In the genomic region with DNA sequence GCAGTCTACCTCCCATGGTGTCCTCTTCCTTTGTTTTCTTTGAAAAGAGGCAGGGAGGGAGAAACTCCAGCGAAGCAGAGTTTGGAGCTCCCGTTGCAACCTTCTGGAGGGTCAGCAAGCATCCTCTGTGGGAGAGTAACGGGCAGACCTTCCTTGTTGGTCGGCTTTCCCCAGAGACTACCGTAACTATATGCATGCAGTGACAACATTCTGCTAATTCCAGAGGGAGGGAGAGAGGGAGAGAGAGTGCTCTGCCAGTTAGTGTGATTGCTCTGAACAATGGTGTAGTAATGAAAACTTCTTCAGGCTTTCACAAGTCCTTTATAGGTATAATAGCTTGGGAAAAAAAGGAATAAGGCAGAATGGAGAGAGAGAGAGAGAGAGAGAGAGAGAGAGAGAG, we compare ENCODE assay signal across 28 mouse cellular contexts. TPM values are rescaled to one million over a fixed set of nuclear protein-coding genes. Genes with fewer than 3 reads are reported as not detected.
A peak's percentile ranks its signal among the peaks of the same experiment; 100 is the strongest.
DNase-seq lines count a peak whose midpoint lies in the region; ATAC-seq lines count a peak whose summit lies in the region.
"Had no signal": no experiment of that assay in that cellular context is flagged by ENCODE, and none has a peak within 500 bp of the region (broad histone marks: within the 10 kb centered on the region; RNA-seq: fewer than 3 reads in every experiment).

No protein-coding gene starts in this region.

- no peak overlapping the region for H3K9ac ChIP-seq in heart, embryonic 13.5 days
- no peak overlapping the region for H3K9ac ChIP-seq in kidney, embryonic 16.5 days (replicated peaks; ENCODE audit: low read length)
- H3K9ac ChIP-seq in limb, embryonic 12.5 days (replicated peaks): no peak overlapping the region
- H3K9ac ChIP-seq: liver, embryonic 15.5 days; lung, embryonic 15.5 days; neural tube, embryonic 15.5 days had no signal

- under 1% methylated on average over 5 of the region's 5 CpGs for WGBS in heart, embryonic 13.5 days
- WGBS in kidney, embryonic 16.5 days: 8% methylated on average over 5 of the region's 5 CpGs
- 15% methylated on average over 5 of the region's 5 CpGs for WGBS in limb, embryonic 12.5 days

- peak overlapping the region; percentile 59 for H3K4me2 ChIP-seq in heart, embryonic 13.5 days
- H3K4me2 ChIP-seq in kidney, embryonic 16.5 days (replicated peaks; ENCODE audit: low read depth, low read length): 0 out of 2 replicates have a peak overlapping the region, but pooled peaks have one; percentile 12
- H3K4me2 ChIP-seq in limb, embryonic 12.5 days: 0 out of 2 replicates have a peak overlapping the region, but pooled peaks have one; percentile 11
- H3K4me2 ChIP-seq: liver, embryonic 15.5 days; lung, embryonic 15.5 days; midbrain, embryonic 11.5 days; neural tube, embryonic 15.5 days had no signal

- peak; percentile 18 for DNase-seq in embryo, embryonic 10.5 days (ENCODE audit: low spot score)
- no peak for DNase-seq in embryo, embryonic 11 days
- DNase-seq in heart, adult 11 months: no peak
- DNase-seq in kidney, postnatal 14 days: no peak
- DNase-seq: adrenal gland, postnatal 10 days; cerebellum, adult 18-20 months; cerebellum, postnatal 14 days; gastrocnemius, postnatal 25 days; kidney, adult 9 months; layer of hippocampus, adult 9-11 months; liver; thymus, adult 18-20 months; thymus, postnatal 36 days had no signal

- H3K4me3 ChIP-seq in heart, embryonic 13.5 days: peak overlapping the region; percentile 17; the same call in 1 of the 2 replicates
- H3K4me3 ChIP-seq in kidney, embryonic 16.5 days (ENCODE audit: low read length): no peak overlapping the region
- H3K4me3 ChIP-seq in limb, embryonic 12.5 days (replicated peaks): no peak overlapping the region
- H3K4me3 ChIP-seq: left cerebral cortex, adult 2 months; liver, embryonic 15.5 days; lung, embryonic 15.5 days; neural tube, embryonic 15.5 days had no signal

- no peaks in the 10 kb centered on the region for H3K9me3 ChIP-seq in heart, embryonic 13.5 days
- no peaks in the 10 kb centered on the region for H3K9me3 ChIP-seq in kidney, embryonic 16.5 days (ENCODE audit: low read length)
- H3K9me3 ChIP-seq in limb, embryonic 12.5 days: no peaks in the 10 kb centered on the region
- H3K9me3 ChIP-seq: liver, embryonic 15.5 days; lung, embryonic 15.5 days; neural tube, embryonic 15.5 days had no signal

- ATAC-seq in heart, embryonic 13.5 days (ENCODE audit: extremely low read depth, insufficient number of reproducible peaks, low FRiP score, low TSS enrichment): no peak
- no peak for ATAC-seq in kidney, embryonic 16.5 days (ENCODE audit: low FRiP score, low TSS enrichment)
- no peak for ATAC-seq in limb, embryonic 12.5 days (ENCODE audit: insufficient number of reproducible peaks, insufficient read depth, low FRiP score, low TSS enrichment, low read depth)
- ATAC-seq: hindbrain, embryonic 16.5 days; intestine, embryonic 16.5 days had no signal

- H3K4me1 ChIP-seq in heart, embryonic 13.5 days: peaks cover 54% of the 10 kb centered on the region
- peaks cover 30% of the 10 kb centered on the region for H3K4me1 ChIP-seq in kidney, embryonic 16.5 days (ENCODE audit: insufficient read depth, low read length)
- H3K4me1 ChIP-seq in limb, embryonic 12.5 days (replicated peaks): peaks cover 9% of the 10 kb centered on the region; the same call in 1 of the 2 replicates
- H3K4me1 ChIP-seq: liver, embryonic 15.5 days had no signal

- no peaks in the 10 kb centered on the region for H3K36me3 ChIP-seq in heart, embryonic 13.5 days
- no peaks in the 10 kb centered on the region for H3K36me3 ChIP-seq in kidney, embryonic 16.5 days (ENCODE audit: insufficient read depth, low read length)
- no peaks in the 10 kb centered on the region for H3K36me3 ChIP-seq in limb, embryonic 12.5 days
- H3K36me3 ChIP-seq: liver, embryonic 15.5 days; lung, embryonic 15.5 days; neural tube, embryonic 15.5 days had no signal

- H3K27ac ChIP-seq in heart, embryonic 13.5 days (replicated peaks): peak overlapping the region; percentile 40; the same call in 1 of the 2 replicates
- H3K27ac ChIP-seq in kidney, embryonic 16.5 days (ENCODE audit: low read length): no peak overlapping the region
- no peak overlapping the region for H3K27ac ChIP-seq in limb, embryonic 12.5 days
- H3K27ac ChIP-seq: left cerebral cortex, adult 2 months; liver, embryonic 15.5 days; lung, embryonic 15.5 days; macrophage; neural tube, embryonic 15.5 days had no signal

- no peaks in the 10 kb centered on the region for H3K27me3 ChIP-seq in heart, embryonic 13.5 days (replicated peaks)
- no peaks in the 10 kb centered on the region for H3K27me3 ChIP-seq in kidney, embryonic 16.5 days (ENCODE audit: insufficient read depth, low read length)
- no peaks in the 10 kb centered on the region for H3K27me3 ChIP-seq in limb, embryonic 12.5 days
- H3K27me3 ChIP-seq: liver, embryonic 15.5 days; lung, embryonic 15.5 days; neural tube, embryonic 15.5 days had no signal

RNA-seq across cellular contexts. Expression of a gene that starts 15.9 kb away (rescaled TPM):
- polyA plus RNA-seq in heart, embryonic 13.5 days (2015; fragmentation: Nextera tagmentation; extraction: Ambion mirVana): not detected in 2 replicates
- polyA plus RNA-seq in kidney, embryonic 16.5 days (2015; fragmentation: Nextera tagmentation; extraction: Ambion mirVana): not detected in 2 replicates
- polyA plus RNA-seq in limb, embryonic 12.5 days (2016; fragmentation: Nextera tagmentation; extraction: Ambion mirVana): not detected in 2 replicates
- polyA plus RNA-seq: forebrain, embryonic 11.5 days; hindbrain, embryonic 16.5 days; intestine, embryonic 16.5 days; large intestine, adult 2 months; liver, embryonic 15.5 days; lung, embryonic 15.5 days; macrophage; midbrain, embryonic 11.5 days; neural tube, embryonic 15.5 days; small intestine, adult 2 months; stomach, embryonic 16.5 days had no signal

RNA-seq across cellular contexts. Expression of a gene that starts 40.9 kb away (rescaled TPM):
- 6.8 and 7.2 TPM in 2 replicates for polyA plus RNA-seq in heart, embryonic 13.5 days (2015; fragmentation: Nextera tagmentation; extraction: Ambion mirVana)
- polyA plus RNA-seq in kidney, embryonic 16.5 days (2015; fragmentation: Nextera tagmentation; extraction: Ambion mirVana): 8.6 and 9.4 TPM in 2 replicates
- polyA plus RNA-seq in limb, embryonic 12.5 days (2016; fragmentation: Nextera tagmentation; extraction: Ambion mirVana): 13.1 and 14.3 TPM in 2 replicates

RNA-seq across cellular contexts. Expression of a gene that starts 41.0 kb away (rescaled TPM):
- polyA plus RNA-seq in heart, embryonic 13.5 days (2015; fragmentation: Nextera tagmentation; extraction: Ambion mirVana): 112 and 128 TPM in 2 replicates
- polyA plus RNA-seq in kidney, embryonic 16.5 days (2015; fragmentation: Nextera tagmentation; extraction: Ambion mirVana): 110 and 144 TPM in 2 replicates
- polyA plus RNA-seq in limb, embryonic 12.5 days (2016; fragmentation: Nextera tagmentation; extraction: Ambion mirVana): 158 and 161 TPM in 2 replicates
